Mouse (Mus musculus) left cerebral cortex, postnatal 4 days (tissue): ENCODE measurements around the gene Bcap29. TPM values are rescaled to one million over a fixed set of nuclear protein-coding genes. Genes with fewer than 3 reads are reported as not detected.
"Not testable (repeated sequence)": the region's sequence is repeated elsewhere in the genome, so short reads cannot be mapped to it uniquely, and the experiment has no call there.

Experiments
- DNase-seq: peaks from one replicate; pipeline ENCODE4 v3.0.0-alpha.2; 2022
- intact Hi-C: fragments of 180-260 bp; cut with DNase I; formaldehyde crosslinking; loops from one replicate; pipeline ENCODE4 v1.15.1; 2025
- total RNA-seq, 2 experiments: library from RNA; stranded (reverse); gene quantifications; 2 replicates each; pipeline ENCODE4 v1.2.3; 2021

Bcap29 gene
- total RNA-seq, 2 experiments from 2014 or later = 17.4 to 18.9 TPM

- intact Hi-C loops = no loop called here
- DNase-seq = peak; percentile 76
Observed at GRCm38 (mm10) chr12:31580634-31581318, 53.7 kb downstream of the Bcap29 start.

GRCm38 (mm10) chr12:31578691-31579476 lies 55.6 kb downstream of the Bcap29 start:
- intact Hi-C loops = no loop called here
- DNase-seq = no peak

GRCm38 (mm10) chr12:31574506-31574905 lies 60.0 kb downstream of the Bcap29 start:
- DNase-seq = no peak
- intact Hi-C loops = no loop called here

GRCm38 (mm10) chr12:31569784-31570183 lies 64.7 kb downstream of the Bcap29 start:
- DNase-seq = no peak
- intact Hi-C loops = no loop called here

GRCm38 (mm10) chr12:31568661-31569060 lies 65.8 kb downstream of the Bcap29 start:
- DNase-seq = no peak
- intact Hi-C loops = no loop called here

- DNase-seq, intact Hi-C loops: not testable (repeated sequence)
Observed at GRCm38 (mm10) chr12:31567535-31567934, 66.9 kb downstream of the Bcap29 start.

GRCm38 (mm10) chr12:31560712-31561111 lies 73.7 kb downstream of the Bcap29 start:
- intact Hi-C loops = no loop called here

GRCm38 (mm10) chr12:31560002-31560401 lies 74.5 kb downstream of the Bcap29 start:
- intact Hi-C loops = no loop called here
- DNase-seq = no peak

More at GRCm38 (mm10) chr12:31560712-31561111, 73.7 kb downstream of the Bcap29 start:
- DNase-seq = no peak

GRCm38 (mm10) chr12:31554371-31554770 lies 80.1 kb downstream of the Bcap29 start:
- intact Hi-C loops = no loop called here
- no peak for DNase-seq

- no peak for DNase-seq
- intact Hi-C loops = no loop called here
Observed at GRCm38 (mm10) chr12:31551252-31551651, 83.2 kb downstream of the Bcap29 start.

- DNase-seq = no peak
- intact Hi-C loops = no loop called here
Observed at GRCm38 (mm10) chr12:31546061-31546460, 88.4 kb downstream of the Bcap29 start.

- DNase-seq = no peak
- intact Hi-C loops = no loop called here
Observed at GRCm38 (mm10) chr12:31545219-31545618, 89.2 kb downstream of the Bcap29 start.

GRCm38 (mm10) chr12:31541541-31541940 lies 92.9 kb downstream of the Bcap29 start:
- intact Hi-C loops = no loop called here
- DNase-seq = no peak

Other genes starting within 250 kb of the Bcap29 start
- under 1 TPM in 1 of 2 experiments, not detected in 1; 0.16 TPM for gene Slc26a3, start 243.8 kb downstream of the Bcap29 start, total RNA-seq
- 10 to 100 TPM; 31.0 to 31.2 TPM for gene Cbll1, start 135.0 kb downstream of the Bcap29 start, total RNA-seq
- 1 to 10 TPM in 1 of 2 experiments, under 1 TPM in 1; 0.40 to 1.0 TPM for gene Slc26a4, start 74.7 kb downstream of the Bcap29 start, total RNA-seq
- gene Dus4l, start 20.2 kb upstream of the Bcap29 start, total RNA-seq = 10 to 100 TPM; 10.3 to 13.3 TPM
- gene Cog5, start 20.2 kb upstream of the Bcap29 start, total RNA-seq = 10 to 100 TPM; 41.3 to 44.3 TPM
- gene Gpr22, start 79.3 kb upstream of the Bcap29 start, total RNA-seq = 10 to 100 TPM; 21.7 to 25.4 TPM